Mouse (Mus musculus) retina, postnatal 7 days (tissue): ENCODE results near the gene Tet2.
"Not testable (repeated sequence)": the region's sequence is repeated elsewhere in the genome, so short reads cannot be mapped to it uniquely, and the experiment has no call there.

ENCODE experiments used
- DNase-seq: peaks from one replicate; pipeline ENCODE4 v3.0.0-alpha.2; 2012; ENCODE audit warnings: low read depth, low spot score

Gene Tet2

DNA sequence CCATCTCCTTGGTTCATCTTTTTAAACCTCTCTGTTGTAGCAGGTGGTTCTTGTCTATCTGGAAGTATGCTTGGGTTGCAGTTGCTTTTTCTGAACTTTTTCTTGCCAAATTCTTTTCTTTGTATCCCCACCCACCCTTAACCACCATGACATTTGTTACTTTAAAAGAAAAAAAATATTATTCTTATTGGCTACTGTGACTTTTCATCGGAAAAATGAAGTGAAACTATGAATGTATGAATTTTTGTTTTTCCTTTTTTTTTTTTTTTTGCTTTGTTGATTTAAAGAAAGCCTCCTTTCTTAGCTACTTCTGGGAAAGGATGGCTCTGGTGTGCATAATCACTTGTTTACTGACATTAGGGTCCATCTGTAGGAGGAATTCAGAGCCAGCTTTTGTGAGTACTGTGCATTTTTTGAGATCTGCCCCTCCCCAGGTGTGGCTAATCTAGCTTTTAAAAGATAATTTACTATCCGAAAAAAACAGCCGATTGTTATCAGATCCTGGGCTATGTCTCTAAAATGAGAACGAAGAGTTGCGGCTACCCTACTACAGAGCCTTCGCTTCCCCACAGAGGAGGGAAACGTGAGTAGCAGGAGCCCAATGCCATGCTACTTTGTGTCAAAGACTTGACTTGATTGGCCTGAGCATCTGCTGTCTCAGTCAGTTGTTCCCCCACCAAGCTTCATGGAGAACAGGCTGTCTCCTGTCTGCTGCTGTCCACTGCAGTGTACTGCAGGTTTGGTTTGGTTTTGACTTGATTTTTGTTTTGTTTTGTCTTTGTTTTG lies 4.6 kb upstream of the Tet2 start:
- no peak for DNase-seq

DNA sequence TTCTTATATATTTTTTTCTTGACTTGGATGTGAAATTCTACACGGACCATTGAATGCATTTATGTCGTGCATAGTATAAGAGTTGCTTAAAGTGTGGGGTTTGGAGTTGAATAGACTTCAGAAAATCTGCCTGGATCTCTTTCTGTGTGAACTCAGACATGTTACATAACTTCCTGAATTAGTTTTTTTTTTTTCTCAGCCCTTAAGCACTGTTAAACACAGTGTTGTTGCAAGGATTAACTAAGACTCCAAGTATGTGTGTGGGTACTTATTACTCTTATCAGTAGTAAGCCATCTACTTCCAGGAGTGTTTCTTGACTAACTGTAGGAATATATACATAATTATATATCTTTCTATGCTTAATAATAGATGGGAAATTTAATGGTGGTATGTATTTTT lies 3.7 kb upstream of the Tet2 start:
- no peak for DNase-seq

DNA sequence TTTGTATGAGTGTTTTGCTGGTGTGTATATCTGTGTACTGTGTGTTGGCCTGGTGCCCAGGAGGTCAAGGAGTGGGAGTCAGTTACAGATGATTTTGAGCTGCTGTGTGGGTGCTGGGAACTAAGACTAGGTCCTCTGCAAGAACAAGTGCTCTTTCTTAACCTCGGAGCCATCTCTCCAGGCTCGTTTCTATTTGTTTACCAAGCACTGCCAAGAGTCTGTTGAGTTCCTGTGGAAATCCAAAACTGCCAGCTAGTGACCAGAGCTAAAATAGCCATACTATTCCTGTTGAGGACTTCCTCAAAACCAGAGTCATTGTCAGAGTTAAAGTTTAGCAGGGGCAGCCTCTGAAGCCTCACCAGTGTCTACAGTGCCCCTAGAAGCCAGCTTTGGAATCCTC lies 1.9 kb upstream of the Tet2 start:
- DNase-seq: no peak

DNA sequence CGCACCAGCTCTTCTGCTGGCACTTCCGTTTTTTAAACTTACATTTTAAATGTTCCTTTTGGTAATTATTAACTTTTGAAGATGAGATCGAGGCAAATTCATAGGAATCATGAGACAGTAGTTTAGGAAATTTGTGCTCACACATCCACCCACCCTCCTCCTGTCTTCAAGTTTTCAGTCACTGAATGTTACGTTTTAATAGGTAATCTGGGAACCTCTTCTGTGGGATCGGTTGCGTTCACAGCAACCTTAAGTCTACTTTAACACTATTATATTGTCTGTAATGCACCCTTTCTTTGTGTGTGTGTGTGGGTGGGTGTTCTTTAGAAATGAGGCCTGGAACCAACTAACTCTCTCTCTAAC lies 346 bp upstream of the Tet2 start:
- no peak for DNase-seq

DNA sequence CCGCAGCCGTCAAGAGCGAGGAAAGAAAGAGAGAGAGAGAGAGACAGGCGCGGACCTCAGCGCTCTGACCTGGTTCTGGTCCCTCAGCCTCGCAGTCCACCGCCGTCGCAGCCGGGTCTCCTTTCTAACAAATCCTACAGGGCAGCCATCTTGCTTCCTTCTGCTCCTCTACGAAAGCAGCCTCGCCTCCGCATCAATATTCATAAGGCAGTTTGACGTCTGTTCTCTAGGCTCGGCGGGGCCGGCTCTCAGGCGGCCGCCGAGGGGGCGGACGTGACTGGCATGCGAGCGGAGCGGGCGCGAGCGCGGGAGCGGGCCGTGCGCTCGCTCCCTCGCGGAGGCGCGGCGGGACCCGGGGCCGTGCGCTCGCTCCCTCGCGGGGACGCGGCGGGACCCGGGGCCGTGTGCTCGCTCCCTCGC lies 798 bp downstream of the Tet2 start:
- peak; percentile 75 for DNase-seq

DNA sequence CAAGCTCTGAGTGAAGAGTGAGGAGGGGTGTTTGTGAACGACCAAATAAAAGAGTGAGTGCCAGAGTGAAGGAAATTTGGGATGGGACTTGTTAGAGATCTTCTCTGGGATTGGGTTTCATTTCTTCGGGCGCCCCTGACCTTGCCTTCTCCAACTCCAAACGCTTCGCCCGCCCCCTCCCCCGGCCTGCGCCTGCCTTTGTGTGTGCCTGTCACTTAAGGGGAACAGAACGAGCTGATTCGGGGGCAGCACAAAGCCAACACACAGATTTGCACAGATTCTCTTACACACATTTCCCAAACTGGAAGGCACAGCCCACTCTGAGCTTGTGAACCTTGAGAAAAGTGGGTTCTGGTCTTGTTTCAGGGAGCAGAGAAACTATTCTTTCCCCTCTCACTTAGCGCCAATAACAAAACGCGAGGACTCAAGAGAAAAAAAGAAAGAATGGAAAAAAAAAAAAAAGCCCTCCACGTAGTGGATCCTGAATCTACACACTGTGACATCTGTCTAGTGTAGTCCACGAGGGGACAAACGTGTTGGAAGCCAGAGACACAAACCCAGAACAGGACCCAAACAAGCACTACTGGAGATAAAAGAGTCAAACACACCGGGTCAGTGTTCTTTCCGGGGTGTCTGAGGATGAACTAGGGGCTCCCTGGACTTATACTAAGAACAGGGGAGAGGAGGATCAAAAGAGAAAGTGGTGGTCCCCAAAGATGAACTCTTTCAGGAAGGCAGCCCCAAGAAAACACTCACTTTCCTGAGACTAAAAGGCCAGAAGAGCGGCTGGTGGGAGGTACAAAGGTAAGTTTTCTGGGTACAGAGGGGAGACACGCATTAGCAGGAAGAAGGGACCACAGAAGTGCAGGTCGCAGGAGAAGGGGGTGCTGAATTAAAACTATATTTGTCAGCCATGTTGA lies 1.6 kb downstream of the Tet2 start:
- peak; percentile 6 for DNase-seq

DNA sequence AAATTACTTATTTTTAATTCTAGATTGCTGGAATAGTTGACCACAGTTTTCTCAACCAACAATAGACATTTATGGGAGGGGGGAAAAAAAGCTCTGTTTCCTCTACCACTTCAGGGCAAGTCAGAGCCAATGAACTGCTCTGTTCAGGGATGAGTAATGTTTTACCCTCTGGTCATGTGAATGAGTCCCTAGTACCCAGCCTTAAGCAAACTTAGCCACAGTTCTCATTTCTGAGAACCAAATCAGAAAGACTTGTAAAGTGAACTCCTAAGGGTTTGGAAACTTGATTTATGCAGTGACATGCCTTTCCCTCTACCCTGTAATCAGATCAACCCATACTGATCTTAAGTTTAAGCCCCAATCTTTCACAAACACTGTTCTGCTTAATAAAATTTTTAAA lies 2.9 kb downstream of the Tet2 start:
- DNase-seq: no peak

DNA sequence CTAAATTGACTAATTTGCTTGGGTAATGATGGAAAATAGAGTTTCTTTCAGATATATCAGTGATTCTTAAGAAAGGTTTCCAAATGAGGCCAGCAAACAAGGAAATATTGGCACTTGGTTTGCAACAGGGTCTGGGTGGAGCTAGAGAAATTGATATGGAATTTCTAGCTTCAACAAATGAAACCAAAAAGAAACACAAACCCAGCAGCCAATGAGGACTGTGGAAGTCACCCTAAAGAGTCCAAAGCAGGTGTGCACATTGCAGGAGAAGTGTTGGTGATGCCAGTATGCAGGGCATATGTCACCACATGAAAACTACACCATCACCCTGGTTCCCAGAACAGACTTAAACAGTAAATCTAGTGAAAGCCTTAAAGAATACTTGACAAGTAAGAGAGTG lies 3.9 kb downstream of the Tet2 start:
- no peak for DNase-seq

DNA sequence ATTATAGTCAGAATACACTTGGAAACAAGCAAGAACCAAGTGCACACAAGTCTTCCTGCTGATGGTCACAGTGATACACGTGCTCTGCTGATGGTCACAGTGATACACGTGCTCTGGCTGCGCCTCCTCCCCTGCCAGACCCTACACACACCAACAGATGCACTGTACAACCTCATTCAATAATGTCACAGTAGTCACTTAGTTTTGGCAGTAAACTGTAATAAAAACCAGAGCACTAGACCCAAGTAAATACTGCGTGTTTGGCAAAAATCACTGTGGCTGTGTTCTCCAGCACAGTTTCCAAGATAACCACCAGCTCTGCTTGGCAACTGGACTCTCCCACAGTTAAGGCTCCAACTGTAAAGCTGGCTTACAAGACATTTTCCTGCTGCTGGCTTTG lies 4.9 kb downstream of the Tet2 start:
- no peak for DNase-seq

DNA sequence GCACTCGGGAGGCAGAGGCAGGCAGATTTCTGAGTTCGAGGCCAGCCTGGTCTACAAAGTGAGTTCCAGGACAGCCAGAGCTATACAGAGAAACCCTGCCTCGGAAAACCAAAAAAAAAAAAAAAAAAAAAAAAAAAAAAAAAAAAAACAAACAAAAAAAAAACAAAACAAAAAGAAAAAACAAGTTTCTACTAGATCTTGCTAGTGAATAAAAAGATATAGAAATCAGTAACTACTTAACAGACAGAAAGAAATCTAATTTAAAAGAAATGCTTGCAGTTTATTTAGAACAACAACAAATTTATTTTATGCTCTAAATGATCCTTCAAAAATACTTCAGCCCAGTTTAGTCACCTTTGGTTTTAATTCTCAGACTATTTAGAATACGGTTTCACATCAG lies 6.4 kb downstream of the Tet2 start:
- DNase-seq: not testable (repeated sequence)

DNA sequence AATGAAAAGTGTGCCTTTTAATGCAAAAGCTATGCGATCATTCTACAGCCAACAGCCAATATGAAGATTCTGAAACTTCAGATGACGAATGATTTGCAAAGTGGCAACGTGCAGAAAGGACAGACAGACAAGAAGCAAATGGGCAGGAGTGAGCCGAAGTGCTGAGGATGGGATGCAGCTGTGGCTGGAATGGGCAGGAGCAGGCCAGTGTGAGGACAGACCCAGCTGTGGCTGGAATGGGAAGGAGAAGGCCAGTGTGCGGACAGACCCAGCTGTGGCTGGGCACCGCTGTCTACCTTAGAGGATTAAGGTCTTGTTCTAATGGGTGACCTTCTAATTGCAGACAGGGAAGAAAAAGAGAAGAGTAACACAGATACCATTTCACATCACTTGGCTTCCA lies 9.3 kb downstream of the Tet2 start:
- no peak for DNase-seq

DNA sequence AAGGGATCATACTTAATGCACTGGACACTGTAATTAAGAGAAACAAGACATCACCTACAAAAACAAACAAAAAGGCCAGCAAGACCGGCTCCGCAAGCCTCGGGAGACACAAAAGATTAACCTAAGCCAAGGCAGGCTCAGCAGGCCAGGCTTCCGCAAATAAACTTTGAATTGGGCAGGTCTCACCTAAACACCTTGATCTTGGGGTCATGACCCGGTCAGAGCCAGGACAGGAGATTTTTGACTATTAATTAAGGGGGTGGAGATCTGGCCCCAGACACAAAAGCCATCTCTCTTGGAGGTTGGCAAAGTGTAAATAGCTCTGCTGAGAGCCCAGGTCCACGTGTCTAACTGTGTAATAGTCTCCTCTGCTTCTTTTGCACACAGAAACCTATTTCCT lies 10.9 kb downstream of the Tet2 start:
- no peak for DNase-seq

DNA sequence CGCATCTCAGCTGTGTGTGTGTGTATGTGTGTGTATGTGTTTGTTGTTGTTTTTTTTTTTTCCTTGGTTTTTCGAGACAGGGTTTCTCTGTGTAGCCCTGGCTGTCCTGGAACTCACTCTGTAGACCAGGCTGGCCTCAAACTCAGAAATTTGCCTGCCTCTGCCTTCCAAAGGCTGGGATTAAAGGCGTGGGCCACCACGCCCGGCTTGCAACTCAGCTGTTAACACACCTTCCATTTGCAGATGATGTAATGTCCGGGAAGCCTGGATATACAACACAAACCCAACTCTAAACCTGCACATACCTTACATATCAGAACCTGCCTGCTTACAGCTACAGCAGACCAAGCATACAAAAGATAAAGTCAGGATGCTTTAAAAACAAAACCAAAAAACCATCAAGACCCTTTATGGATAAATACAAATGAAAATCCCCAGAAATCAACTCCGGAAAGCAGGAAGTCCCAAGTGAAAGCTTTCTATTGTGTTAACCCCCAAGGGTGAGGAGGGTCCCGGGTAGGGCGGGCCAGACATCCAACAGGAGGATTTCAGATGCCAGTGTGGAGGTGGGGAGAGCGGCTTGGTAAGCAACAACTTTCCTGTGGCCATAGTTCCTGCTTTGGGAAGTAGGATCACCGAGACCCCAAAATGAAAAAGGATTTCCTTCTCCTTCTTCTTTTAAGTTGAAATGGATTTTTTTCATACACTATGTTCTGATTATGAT lies 11.5 kb downstream of the Tet2 start:
- DNase-seq: no peak

DNA sequence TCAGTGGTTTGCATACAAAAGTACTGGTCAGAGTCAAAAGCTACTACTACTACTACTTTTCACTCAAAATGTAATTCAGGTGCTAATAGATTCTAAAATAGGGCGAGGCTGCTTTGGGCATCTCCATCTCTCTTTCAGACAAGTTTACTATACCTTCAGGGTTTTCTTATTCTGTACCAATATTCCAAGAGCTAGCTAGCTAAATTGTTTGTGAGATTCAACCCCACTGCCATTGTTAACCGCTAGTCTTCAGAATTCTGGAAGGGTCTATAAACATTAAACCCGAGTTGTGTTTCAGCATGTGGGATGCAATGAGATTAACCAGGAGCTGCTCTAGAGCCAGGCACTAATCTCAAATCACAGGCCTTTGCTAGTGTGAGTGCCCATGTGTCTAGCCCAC lies 12.1 kb downstream of the Tet2 start:
- DNase-seq: no peak

DNA sequence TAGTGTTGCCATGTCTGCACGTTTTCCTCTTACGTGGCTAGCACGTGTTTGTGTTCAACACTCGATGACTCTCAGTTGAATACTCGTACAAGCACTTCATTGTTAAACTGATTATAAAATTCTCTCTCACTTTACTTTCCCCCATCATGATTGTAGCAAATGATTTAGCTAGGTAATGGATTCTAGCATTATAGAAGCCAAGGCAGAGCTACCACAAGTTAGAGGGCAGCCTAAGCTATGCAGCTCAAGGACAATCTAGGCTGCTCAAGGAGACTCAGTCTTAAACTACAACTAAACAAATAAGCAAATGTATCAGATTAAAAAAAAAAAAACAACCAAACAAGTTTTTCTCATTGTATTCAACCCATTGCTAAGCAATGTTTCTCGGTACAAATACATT lies 12.7 kb downstream of the Tet2 start:
- DNase-seq: no peak

DNA sequence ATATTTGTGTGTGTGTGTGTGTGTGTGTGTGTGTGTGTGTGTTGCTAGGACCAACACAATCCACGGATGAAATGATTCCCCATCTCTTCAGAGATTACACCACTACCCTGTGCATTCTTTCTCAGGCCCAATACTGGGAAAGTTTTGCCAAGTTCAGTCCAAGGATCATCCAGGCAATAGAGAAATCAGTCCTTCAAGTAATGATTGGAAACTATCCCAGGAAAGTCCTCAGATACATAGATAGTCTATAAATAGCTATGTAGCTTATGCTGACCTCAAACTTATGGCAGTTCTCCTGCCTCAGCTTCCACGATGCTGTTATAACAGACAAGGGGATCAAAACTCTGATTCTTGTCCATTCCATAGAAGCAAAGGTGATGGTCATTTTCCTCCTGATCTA lies 13.8 kb downstream of the Tet2 start:
- DNase-seq: no peak

DNA sequence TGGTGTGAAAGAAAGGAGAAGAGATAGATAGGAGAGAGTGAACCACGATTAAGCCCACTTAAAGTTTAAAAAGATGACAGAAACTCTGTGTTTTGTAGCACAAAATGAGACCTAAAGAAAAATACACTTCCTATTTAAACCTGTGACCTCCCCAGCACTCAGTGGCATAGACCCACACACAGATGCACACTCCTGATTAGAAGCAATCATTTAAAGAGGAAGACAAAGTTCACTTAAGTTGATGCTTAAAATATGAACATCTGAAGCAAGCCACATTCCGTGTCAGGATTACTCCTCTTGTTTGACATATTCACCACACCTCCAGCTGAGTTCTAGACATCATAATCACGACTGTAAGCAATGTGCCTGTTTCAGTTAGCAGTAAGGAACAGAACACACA lies 14.3 kb downstream of the Tet2 start:
- no peak for DNase-seq

DNA sequence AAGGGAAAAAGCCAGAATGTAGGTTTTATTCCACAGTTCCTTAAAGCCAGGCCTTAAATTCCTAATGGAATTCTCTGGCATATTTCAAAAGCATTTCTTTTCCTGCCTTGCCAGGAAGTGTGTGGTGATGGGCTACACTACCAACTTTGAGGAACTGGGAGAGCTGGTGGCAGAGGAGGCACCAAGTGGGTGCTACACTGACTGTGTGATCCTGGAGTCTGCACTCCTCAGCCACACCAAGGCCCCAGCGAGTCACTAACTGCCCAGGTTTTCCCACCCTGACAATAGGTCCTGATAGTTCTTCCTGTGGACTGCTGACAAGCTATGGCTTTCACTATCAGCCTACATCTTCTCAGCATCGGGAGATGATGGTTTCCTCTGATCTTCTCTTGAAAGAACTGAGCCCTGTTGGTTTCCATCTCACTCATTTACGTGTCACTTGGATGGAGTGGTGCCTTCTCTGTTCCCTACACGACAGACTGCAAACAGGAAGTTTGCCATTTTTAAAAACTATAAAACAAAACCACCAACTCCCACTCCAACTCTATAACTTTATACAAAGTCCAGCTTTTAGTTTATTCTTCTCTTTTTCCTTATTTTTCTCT lies 18.7 kb downstream of the Tet2 start:
- no peak for DNase-seq

DNA sequence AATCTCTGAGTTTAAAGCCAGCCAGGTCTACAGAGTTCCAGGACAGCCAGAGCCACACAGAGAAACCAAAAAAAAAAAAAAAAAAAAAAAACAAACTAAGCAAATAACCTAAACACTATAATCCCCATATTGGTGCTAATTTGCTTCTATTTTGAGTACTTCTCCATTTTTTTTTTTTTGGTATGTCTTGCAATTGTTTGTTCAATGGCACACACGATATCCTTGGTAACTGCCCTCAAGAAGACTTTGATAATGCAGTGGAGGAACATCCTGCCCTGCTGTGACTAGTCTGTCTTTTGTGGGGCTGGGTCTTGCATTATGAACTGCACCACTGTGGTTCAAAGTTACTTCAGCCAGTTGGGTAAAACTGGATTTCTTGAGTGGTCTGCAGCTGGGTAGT lies 19.4 kb downstream of the Tet2 start:
- no peak for DNase-seq

DNA sequence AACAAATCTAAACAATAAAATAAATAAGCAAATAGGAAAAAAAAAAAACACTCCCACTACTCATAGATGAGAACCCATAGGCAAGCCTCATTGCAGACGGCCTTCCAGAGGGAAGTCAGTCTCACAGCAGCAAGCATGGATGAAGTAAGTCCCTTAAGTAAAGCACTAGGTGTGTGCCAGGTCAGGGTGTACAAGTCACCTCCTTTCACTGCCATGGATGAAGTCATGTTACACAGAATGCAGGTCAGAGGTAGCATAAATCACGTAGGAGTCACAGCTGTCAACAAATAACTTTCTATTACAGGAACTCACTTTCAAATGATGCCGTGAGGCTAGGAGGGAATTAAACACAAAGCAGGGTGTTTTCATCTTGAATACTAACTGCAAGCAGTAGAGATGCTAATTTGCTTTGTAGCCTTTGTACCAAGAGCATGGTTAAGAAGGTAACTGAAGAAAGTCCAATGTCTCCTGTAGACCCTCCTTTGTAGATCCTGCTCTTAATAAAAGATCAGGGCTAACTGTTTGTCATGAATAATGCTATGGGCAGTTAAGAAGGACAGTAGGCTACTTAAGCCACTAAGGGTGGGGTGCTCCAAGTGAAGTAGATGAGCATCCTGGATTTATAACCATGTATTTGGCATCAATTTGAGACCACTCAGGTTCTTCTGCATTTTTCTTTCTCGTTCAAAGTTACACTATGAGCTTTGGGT lies 20.4 kb downstream of the Tet2 start:
- no peak for DNase-seq

DNA sequence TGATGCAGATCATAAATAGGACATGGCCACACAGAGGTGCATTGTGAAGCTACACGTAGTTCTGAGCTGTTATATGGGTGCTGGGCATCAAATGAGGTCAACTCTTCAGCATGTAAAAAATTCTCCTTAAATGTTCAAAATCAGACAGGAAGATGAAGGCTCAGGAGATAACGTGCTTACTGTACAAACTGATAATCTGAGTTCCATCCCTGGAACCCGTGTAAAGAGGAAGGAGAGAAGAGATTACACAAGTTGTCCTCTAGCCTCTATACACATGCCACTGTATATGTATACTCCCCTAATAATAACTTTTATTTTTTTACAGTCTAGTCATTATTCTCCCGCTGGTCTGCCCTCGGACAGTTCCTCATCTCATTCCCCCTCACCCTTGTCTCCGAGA lies 21.7 kb downstream of the Tet2 start:
- DNase-seq: no peak
